Mouse (Mus musculus): ENCODE measurements around the gene Ifit1. TPM values are rescaled to one million over a fixed set of nuclear protein-coding genes. Genes with fewer than 3 reads are reported as not detected.
"Not testable (repeated sequence)": the region's sequence is repeated elsewhere in the genome, so short reads cannot be mapped to it uniquely, and the experiment has no call there.

The Ifit1 gene
- polyA plus RNA-seq, 1 experiment from 2014 or later: 0.34 TPM

- no peak overlapping the region for H3K27ac ChIP-seq
- no peak for ATAC-seq (ENCODE audit: low FRiP score)
- H3K27me3 ChIP-seq: no peaks in the 10 kb centered on the region
- no peak overlapping the region for H3K9ac ChIP-seq
- H3K4me1 ChIP-seq (replicated peaks): no peaks in the 10 kb centered on the region
- H3K4me3 ChIP-seq: no peak overlapping the region
- H3K4me2 ChIP-seq: no peak overlapping the region
- no peaks in the 10 kb centered on the region for H3K9me3 ChIP-seq
- 82% methylated on average over 4 of the region's 4 CpGs for WGBS
- no peaks in the 10 kb centered on the region for H3K36me3 ChIP-seq
These were observed 16.0 kb upstream of the Ifit1 start for GRCm38 (mm10) chr19:34624663-34625062.

- Histone ChIP-seq H3K27me3 (no peaks in the 10 kb centered on the region), H3K4me3 (no peak overlapping the region), H3K4me1 (replicated peaks) (no peaks in the 10 kb centered on the region), H3K9me3 (no peaks in the 10 kb centered on the region), H3K4me2 (no peak overlapping the region), H3K27ac (no peak overlapping the region), H3K9ac (no peak overlapping the region), H3K36me3 (no peaks in the 10 kb centered on the region)
- 77% methylated on average over 2 of the region's 2 CpGs for WGBS
- no peak for ATAC-seq (ENCODE audit: low FRiP score)
These were observed 13.2 kb upstream of the Ifit1 start for GRCm38 (mm10) chr19:34627496-34627895.

GRCm38 (mm10) chr19:34631487-34631886 is 9.2 kb upstream of the Ifit1 start:
- Histone ChIP-seq H3K4me2 (no peak overlapping the region), H3K9ac (no peak overlapping the region)

GRCm38 (mm10) chr19:34633484-34633883 is 7.2 kb upstream of the Ifit1 start:
- no peaks in the 10 kb centered on the region for H3K27me3 ChIP-seq
- H3K27ac ChIP-seq: no peak overlapping the region
- H3K36me3 ChIP-seq: no peaks in the 10 kb centered on the region
- WGBS: 74% methylated on average over 2 of the region's 2 CpGs
- no peaks in the 10 kb centered on the region for H3K4me1 ChIP-seq (replicated peaks)
- no peak overlapping the region for H3K4me2 ChIP-seq
- no peak overlapping the region for H3K9ac ChIP-seq
- H3K9me3 ChIP-seq: no peaks in the 10 kb centered on the region
- H3K4me3 ChIP-seq: no peak overlapping the region
- no peak for ATAC-seq (ENCODE audit: low FRiP score)

More at GRCm38 (mm10) chr19:34631487-34631886, 9.2 kb upstream of the Ifit1 start:
- no peak for ATAC-seq (ENCODE audit: low FRiP score)
- Histone ChIP-seq H3K4me1 (replicated peaks) (no peaks in the 10 kb centered on the region), H3K27me3 (no peaks in the 10 kb centered on the region), H3K36me3 (no peaks in the 10 kb centered on the region), H3K9me3 (no peaks in the 10 kb centered on the region), H3K4me3 (no peak overlapping the region), H3K27ac (no peak overlapping the region)

GRCm38 (mm10) chr19:34636933-34637557 is 3.6 kb upstream of the Ifit1 start:
- Histone ChIP-seq H3K27me3 (no peaks in the 10 kb centered on the region), H3K27ac (no peak overlapping the region), H3K4me1 (replicated peaks) (no peaks in the 10 kb centered on the region), H3K9ac (no peak overlapping the region), H3K4me2 (no peak overlapping the region), H3K36me3 (no peaks in the 10 kb centered on the region), H3K9me3 (no peaks in the 10 kb centered on the region), H3K4me3 (no peak overlapping the region)
- peak; percentile 75 for ATAC-seq (ENCODE audit: low FRiP score)
- WGBS: 15% methylated on average over 3 of the region's 3 CpGs

- Histone ChIP-seq H3K9ac (no peak overlapping the region), H3K4me2 (no peak overlapping the region), H3K27me3 (no peaks in the 10 kb centered on the region), H3K4me3 (no peak overlapping the region), H3K27ac (no peak overlapping the region), H3K9me3 (no peaks in the 10 kb centered on the region), H3K36me3 (no peaks in the 10 kb centered on the region), H3K4me1 (replicated peaks) (no peaks in the 10 kb centered on the region)
- no peak for ATAC-seq (ENCODE audit: low FRiP score)
- 81% methylated on average over 5 of the region's 5 CpGs for WGBS
These were observed 1.9 kb downstream of the Ifit1 start for GRCm38 (mm10) chr19:34642616-34643015.

GRCm38 (mm10) chr19:34647630-34648029 is 7.0 kb downstream of the Ifit1 start:
- not testable (repeated sequence) for H3K27me3 ChIP-seq; H3K4me1 ChIP-seq (replicated peaks); H3K9me3 ChIP-seq; H3K4me3 ChIP-seq; H3K27ac ChIP-seq; H3K36me3 ChIP-seq; ATAC-seq (ENCODE audit: low FRiP score); H3K4me2 ChIP-seq; H3K9ac ChIP-seq
- 91% methylated on average over 8 of the region's 8 CpGs for whole genome bisulfite sequencing

- Histone ChIP-seq H3K9me3 (no peaks in the 10 kb centered on the region), H3K9ac (no peak overlapping the region), H3K27ac (no peak overlapping the region), H3K4me3 (no peak overlapping the region), H3K4me2 (no peak overlapping the region), H3K27me3 (no peaks in the 10 kb centered on the region), H3K4me1 (replicated peaks) (no peaks in the 10 kb centered on the region), H3K36me3 (no peaks in the 10 kb centered on the region)
- ATAC-seq (ENCODE audit: low FRiP score): no peak
- 94% methylated on average over 3 of the region's 3 CpGs for WGBS
These were observed 9.6 kb downstream of the Ifit1 start for GRCm38 (mm10) chr19:34650276-34650675.

GRCm38 (mm10) chr19:34650997-34651396 is 10.3 kb downstream of the Ifit1 start:
- Histone ChIP-seq H3K27ac (no peak overlapping the region), H3K27me3 (no peaks in the 10 kb centered on the region), H3K4me2 (no peak overlapping the region), H3K4me3 (no peak overlapping the region), H3K4me1 (replicated peaks) (no peaks in the 10 kb centered on the region), H3K36me3 (no peaks in the 10 kb centered on the region), H3K9ac (no peak overlapping the region), H3K9me3 (no peaks in the 10 kb centered on the region)
- 93% methylated on average over 6 of the region's 6 CpGs for WGBS
- no peak for ATAC-seq (ENCODE audit: low FRiP score)

GRCm38 (mm10) chr19:34655227-34655805 is 14.6 kb downstream of the Ifit1 start:
- no peaks in the 10 kb centered on the region for H3K9me3 ChIP-seq
- H3K4me3 ChIP-seq: no peak overlapping the region
- H3K36me3 ChIP-seq: no peaks in the 10 kb centered on the region
- no peaks in the 10 kb centered on the region for H3K4me1 ChIP-seq (replicated peaks)
- no peak overlapping the region for H3K4me2 ChIP-seq
- ATAC-seq (ENCODE audit: low FRiP score): no peak
- H3K27me3 ChIP-seq: no peaks in the 10 kb centered on the region
- 94% methylated on average over 10 of the region's 10 CpGs for WGBS
- no peak overlapping the region for H3K9ac ChIP-seq
- no peak overlapping the region for H3K27ac ChIP-seq

- no peak for ATAC-seq (ENCODE audit: low FRiP score)
These were observed 16.0 kb downstream of the Ifit1 start for GRCm38 (mm10) chr19:34656511-34657298.

GRCm38 (mm10) chr19:34662067-34662507 is 21.4 kb downstream of the Ifit1 start:
- H3K9me3 ChIP-seq: no peaks in the 10 kb centered on the region
- H3K27me3 ChIP-seq: no peaks in the 10 kb centered on the region
- peak overlapping the region; percentile 31 for H3K4me3 ChIP-seq
- H3K4me1 ChIP-seq (replicated peaks): no peaks in the 10 kb centered on the region
- no peaks in the 10 kb centered on the region for H3K36me3 ChIP-seq
- no peak overlapping the region for H3K27ac ChIP-seq
- H3K9ac ChIP-seq: no peak overlapping the region; the same call in 1 of the 2 replicates
- peak overlapping the region; percentile 42 for H3K4me2 ChIP-seq
- peak; percentile 96 for ATAC-seq (ENCODE audit: low FRiP score)
- 18% methylated on average over 13 of the region's 13 CpGs for WGBS

More at GRCm38 (mm10) chr19:34656511-34657298, 16.0 kb downstream of the Ifit1 start:
- no peak overlapping the region for H3K4me2 ChIP-seq
- WGBS: 43% methylated on average over 2 of the region's 2 CpGs
- H3K9ac ChIP-seq: no peak overlapping the region
- no peaks in the 10 kb centered on the region for H3K4me1 ChIP-seq (replicated peaks)
- no peaks in the 10 kb centered on the region for H3K27me3 ChIP-seq
- no peaks in the 10 kb centered on the region for H3K36me3 ChIP-seq
- H3K9me3 ChIP-seq: no peaks in the 10 kb centered on the region
- no peak overlapping the region for H3K27ac ChIP-seq
- H3K4me3 ChIP-seq: no peak overlapping the region
